Mouse (Mus musculus) brain, embryonic 14.5 days (tissue): ENCODE measurements around the gene Srpk3.

Experiments
- CTCF ChIP-seq: fragments of 200-500 bp; IDR thresholded peaks from 2 replicates; pipeline ENCODE4 v1.5.1; 2012; ENCODE audit warnings: inconsistent platforms, mild to moderate bottlenecking, moderate library complexity, borderline replicate concordance; ENCODE audit not compliant: insufficient read depth, insufficient read length; ENCODE audit errors: extremely low read depth
- POLR2A ChIP-seq: fragments of 200-500 bp; IDR thresholded peaks from 2 replicates; pipeline ENCODE4 v1.6.1; 2012; ENCODE audit warnings: mild to moderate bottlenecking, inconsistent platforms, borderline replicate concordance; ENCODE audit not compliant: poor library complexity, insufficient read depth, insufficient read length, severe bottlenecking; ENCODE audit errors: extremely low read depth

GRCm38 (mm10) chrX:73738155-73738554 lies 36.0 kb upstream of the Srpk3 start:
- TF ChIP-seq POLR2A: no peak
- TF ChIP-seq CTCF: no peak
